31 mouse cellular contexts compared by ENCODE assay signal in the genomic region with DNA sequence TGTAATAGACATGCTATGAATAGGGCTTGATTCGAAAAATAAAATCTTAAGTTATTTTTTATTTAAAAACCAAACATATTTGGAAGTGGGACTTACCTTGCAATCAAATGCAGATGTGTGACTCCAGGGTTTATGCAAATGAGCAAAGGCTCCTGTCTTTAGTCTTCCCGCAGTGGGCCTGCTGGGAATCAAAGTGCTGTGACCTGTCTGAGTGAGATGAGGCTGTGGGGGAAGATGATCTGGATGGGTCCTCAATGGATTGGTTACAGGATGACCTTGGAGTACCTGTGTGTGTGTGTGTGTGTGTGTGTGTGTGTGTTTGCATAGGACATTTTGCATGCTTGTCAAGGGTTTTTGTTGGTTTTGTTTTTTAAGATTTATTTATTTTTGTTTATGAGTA. TPM values are rescaled to one million over a fixed set of nuclear protein-coding genes. Genes with fewer than 3 reads are reported as not detected.
A peak's percentile ranks its signal among the peaks of the same experiment; 100 is the strongest.
DNase-seq lines count a peak whose midpoint lies in the region; ATAC-seq and TF ChIP-seq lines count a peak whose summit lies in the region.
"Had no signal": no experiment of that assay in that cellular context is flagged by ENCODE, and none has a peak within 500 bp of the region (broad histone marks: within the 10 kb centered on the region; RNA-seq: fewer than 3 reads in every experiment).

No protein-coding gene starts in this region.

- DNase-seq in liver, embryonic 14.5 days (ENCODE audit: low read depth in 3 of 3, low spot score in 3 of 3) = no peak
- DNase-seq in liver = no peak
- peak; percentile 81 for DNase-seq in ZHBTc4 (ENCODE audit: low read depth, low spot score)
- DNase-seq in yolk sac, embryonic 10.5 days (ENCODE audit: low spot score) = no peak
- no peak for DNase-seq in urinary bladder, adult 2 months (ENCODE audit: low spot score)
- DNase-seq: adrenal gland, adult 2 months; adrenal gland, postnatal 14 days; B cell, adult 2 months; cerebellum, adult 11 months; cerebellum, adult 2 months; cerebellum, adult 9-11 months; cerebellum, postnatal 25 days; forebrain, postnatal 0 days; gastrocnemius, postnatal 25 days; heart, adult 18-20 months; heart, postnatal 10 days; heart, postnatal 36 days had no signal

- peaks cover 49% of the 10 kb centered on the region for H3K36me3 ChIP-seq in erythroblast, embryonic 14.5 days (ENCODE audit: control insufficient read depth)
- H3K36me3 ChIP-seq in liver, embryonic 14.5 days (replicated peaks; ENCODE audit: control insufficient read depth, insufficient read depth, low read depth) = peaks cover 6% of the 10 kb centered on the region
- no peaks in the 10 kb centered on the region for H3K36me3 ChIP-seq in forebrain, embryonic 16.5 days (ENCODE audit: control insufficient read depth, insufficient read depth)
- H3K36me3 ChIP-seq: embryonic facial prominence, embryonic 12.5 days; embryonic facial prominence, embryonic 15.5 days; hindbrain, embryonic 13.5 days had no signal

- peak overlapping the region; percentile 34 for H3K4me3 ChIP-seq in erythroblast, embryonic 14.5 days (replicated peaks)
- no peak overlapping the region; a peak in 2 of 4 replicates for H3K4me3 ChIP-seq in liver, embryonic 14.5 days (ENCODE audit: insufficient read depth in 1 of 2, low read depth in 2 of 2, low read length in 2 of 2)
- no peak overlapping the region for H3K4me3 ChIP-seq in forebrain, embryonic 16.5 days (replicated peaks; ENCODE audit: low read length)
- H3K4me3 ChIP-seq: heart, embryonic 12.5 days had no signal

- WGBS in liver, embryonic 14.5 days (ENCODE audit: insufficient replicate concordance) = 71% methylated on average over 2 of the region's 2 CpGs
- 80% methylated on average over 2 of the region's 2 CpGs for WGBS in forebrain, embryonic 16.5 days

- H3K27me3 ChIP-seq in erythroblast, embryonic 14.5 days (ENCODE audit: control insufficient read depth) = no peaks in the 10 kb centered on the region
- no peaks in the 10 kb centered on the region for H3K27me3 ChIP-seq in liver, embryonic 14.5 days (ENCODE audit: control insufficient read depth, insufficient read depth, low read length)
- no peaks in the 10 kb centered on the region for H3K27me3 ChIP-seq in forebrain, embryonic 16.5 days (replicated peaks; ENCODE audit: control insufficient read depth, insufficient read depth, low read length)
- H3K27me3 ChIP-seq: CH12.LX; embryonic facial prominence, embryonic 12.5 days; embryonic facial prominence, embryonic 15.5 days; forebrain, embryonic 13.5 days; heart, embryonic 12.5 days; heart, embryonic 15.5 days; hindbrain, embryonic 13.5 days had no signal

- ATAC-seq in erythroblast, adult 5-6 weeks (replicated peaks; ENCODE audit: low FRiP score, poor library complexity, severe bottlenecking) = no peak
- ATAC-seq in liver, embryonic 14.5 days (ENCODE audit: insufficient read depth) = no peak
- ATAC-seq in forebrain, embryonic 16.5 days = no peak
- ATAC-seq: forebrain, embryonic 13.5 days; forebrain, postnatal 0 days; hindbrain, embryonic 16.5 days; inflammation-experienced regulatory T-cells, adult 6 months had no signal

- H3K4me1 ChIP-seq in erythroblast, embryonic 14.5 days (ENCODE audit: control insufficient read depth) = peaks cover 71% of the 10 kb centered on the region
- H3K4me1 ChIP-seq in liver, embryonic 14.5 days (replicated peaks; ENCODE audit: control insufficient read depth in 2 of 2, insufficient read depth in 2 of 2, low read length in 1 of 2) = peaks cover 8 to 27% of the 10 kb centered on the region in 2 experiments
- peaks cover 20% of the 10 kb centered on the region for H3K4me1 ChIP-seq in forebrain, embryonic 16.5 days (replicated peaks; ENCODE audit: control insufficient read depth, insufficient read depth, low read length)

- H3K4me2 ChIP-seq in liver, embryonic 14.5 days (ENCODE audit: low read depth) = peak overlapping the region; percentile 38
- no peak overlapping the region for H3K4me2 ChIP-seq in forebrain, embryonic 16.5 days (ENCODE audit: low read length)
- H3K4me2 ChIP-seq: embryonic facial prominence, embryonic 12.5 days; embryonic facial prominence, embryonic 15.5 days had no signal

- no peak overlapping the region for H3K9ac ChIP-seq in liver, embryonic 14.5 days (replicated peaks)
- no peak overlapping the region for H3K9ac ChIP-seq in forebrain, embryonic 16.5 days (replicated peaks; ENCODE audit: low read depth, low read length)
- H3K9ac ChIP-seq: embryonic facial prominence, embryonic 12.5 days; embryonic facial prominence, embryonic 15.5 days; forebrain, postnatal 0 days; heart, embryonic 12.5 days; heart, embryonic 15.5 days; hindbrain, embryonic 13.5 days had no signal

- no peak for TF ChIP-seq CTCF in liver, embryonic 14.5 days (IDR thresholded peaks at IDR 0.05; ENCODE audit: low read depth)

- TF ChIP-seq EP300 in liver, embryonic 14.5 days (IDR thresholded peaks at IDR 0.05; ENCODE audit: low read depth) = no peak

- H3K27ac ChIP-seq in liver, embryonic 14.5 days = no peak overlapping the region
- no peak overlapping the region for H3K27ac ChIP-seq in forebrain, embryonic 16.5 days (ENCODE audit: low read length)
- H3K27ac ChIP-seq: embryonic facial prominence, embryonic 12.5 days; embryonic facial prominence, embryonic 15.5 days; forebrain, embryonic 10.5 days; forebrain, embryonic 13.5 days; heart, embryonic 15.5 days; hindbrain, embryonic 10.5 days; hindbrain, embryonic 13.5 days had no signal

- H3K9me3 ChIP-seq in erythroblast, embryonic 14.5 days (ENCODE audit: control insufficient read depth, low read length) = no peaks in the 10 kb centered on the region; the same call in 1 of the 2 replicates
- no peaks in the 10 kb centered on the region for H3K9me3 ChIP-seq in liver, embryonic 14.5 days (ENCODE audit: control insufficient read depth, low read length)
- no peaks in the 10 kb centered on the region for H3K9me3 ChIP-seq in forebrain, embryonic 16.5 days (ENCODE audit: control insufficient read depth, low read length)
- H3K9me3 ChIP-seq: embryonic facial prominence, embryonic 12.5 days; embryonic facial prominence, embryonic 15.5 days; forebrain, embryonic 10.5 days; forebrain, embryonic 13.5 days; heart, embryonic 12.5 days; heart, embryonic 15.5 days; hindbrain, embryonic 10.5 days; hindbrain, embryonic 13.5 days had no signal

RNA-seq across cellular contexts. Expression of a gene that starts 2.1 kb away (rescaled TPM):
- polyA plus RNA-seq in erythroblast, embryonic 14.5 days (2012) = 5.3 and 6.7 TPM in 2 replicates
- total RNA-seq in erythroblast, adult 5-6 weeks (2015; ENCODE audit: low replicate concordance) = 13.8 and 37.2 TPM in 2 replicates
- total RNA-seq in erythroblast, adult 5-6 weeks (2017; ENCODE audit: low replicate concordance) = 38.2 and 50.0 TPM in 2 replicates
- polyA plus RNA-seq in liver, embryonic 14.5 days (2012; rRNA removed) = 34.0 and 60.2 TPM in 2 replicates
- 103 and 111 TPM in 2 replicates for polyA plus RNA-seq in liver, embryonic 14.5 days (2014; fragmentation: Nextera tagmentation; extraction: Ambion mirVana)
- 68.3 and 80.2 TPM in 2 replicates for polyA plus RNA-seq in forebrain, embryonic 16.5 days (2015; fragmentation: Nextera tagmentation; extraction: Ambion mirVana)
- polyA plus RNA-seq in urinary bladder, adult 2 months (2012; rRNA removed) = 14.1 and 14.4 TPM in 2 replicates
